Mouse (Mus musculus) forebrain, embryonic 14.5 days (tissue): ENCODE measurements at regions not wholly inside any gene's neighbourhood (a gene's known extent, or its start where the extent isn't known, plus 50 kb on each side); places are given as distances from the start of the nearest gene placed in this dataset.
"Not testable (repeated sequence)": the region's sequence is repeated elsewhere in the genome, so short reads cannot be mapped to it uniquely, and the experiment has no call there.

Source experiments
- ATAC-seq: fragments of 200-750 bp; cut with Nextera tagmentation; 2 replicates; pipeline ENCODE4 v1.8.0; 2017; ENCODE audit warnings: mild to moderate bottlenecking, moderate library complexity
- DNase-seq: peaks from one replicate; pipeline ENCODE4 v3.0.0-alpha.2; 2015; ENCODE audit warnings: low spot score
- H3K27ac ChIP-seq: fragments of 300-500 bp; sonication (generic); 2 replicates; pipeline ENCODE4 v1.5.1; 2014; ENCODE audit warnings: low read depth, mild to moderate bottlenecking, control low read depth, low read length, moderate library complexity
- H3K27me3 ChIP-seq: fragments of 300-500 bp; sonication (generic); replicated peaks from 2 replicates; pipeline ENCODE4 v1.6.1; 2014; ENCODE audit warnings: low read length, control low read depth, mixed read lengths; ENCODE audit not compliant: control insufficient read depth, insufficient read depth
- H3K36me3 ChIP-seq: fragments of 300-500 bp; sonication (generic); 2 replicates; pipeline ENCODE4 v1.6.1; 2014; ENCODE audit warnings: low read length, control low read depth; ENCODE audit not compliant: control insufficient read depth, insufficient read depth
- H3K4me1 ChIP-seq: fragments of 300-500 bp; sonication (generic); 2 replicates; pipeline ENCODE4 v1.6.1; 2014; ENCODE audit warnings: antibody characterized with exemption, low read length, control low read depth; ENCODE audit not compliant: control insufficient read depth, insufficient read depth
- H3K4me2 ChIP-seq: fragments of 300-500 bp; sonication (generic); 2 replicates; pipeline ENCODE4 v1.6.1; 2014; ENCODE audit warnings: mild to moderate bottlenecking, control low read depth, low read length
- H3K4me3 ChIP-seq: fragments of 300-500 bp; sonication (generic); 2 replicates; pipeline ENCODE4 v1.5.1; 2014; ENCODE audit warnings: low read depth, low read length, control low read depth
- H3K9ac ChIP-seq: fragments of 300-500 bp; sonication (generic); 2 replicates; pipeline ENCODE4 v1.6.1; 2014; ENCODE audit warnings: mild to moderate bottlenecking, low read length, control low read depth, moderate library complexity
- H3K9me3 ChIP-seq: fragments of 300-500 bp; sonication (generic); replicated peaks from 2 replicates; pipeline ENCODE4 v1.6.1; 2016; ENCODE audit warnings: low read length, control low read depth, mixed read lengths; ENCODE audit not compliant: control insufficient read depth
- WGBS: fragments of 180-500 bp; shearing (Covaris S2); extraction: QIAGEN DNeasy Blood & Tissue Kit; methylation state at CpG from one replicate; pipeline ENCODE4 v1.1.7; 2014; 5-methylcytosine and 5-hydroxymethylcytosine counted together

GRCm38 (mm10) chr8:103644845-103645244, 456.6 kb upstream of the Cdh5 start:
- no peak overlapping the region for H3K9ac ChIP-seq
- H3K36me3 ChIP-seq, result no peaks in the 10 kb centered on the region
- 93% methylated on average over 3 of the region's 3 CpGs for WGBS
- H3K27me3 ChIP-seq, result no peaks in the 10 kb centered on the region
- H3K4me3 ChIP-seq, result no peak overlapping the region
- no peaks in the 10 kb centered on the region; the same call in 1 of the 2 replicates for H3K4me1 ChIP-seq
- ATAC-seq, result no peak
- H3K4me2 ChIP-seq, result no peak overlapping the region
- no peak overlapping the region for H3K27ac ChIP-seq
- no peaks in the 10 kb centered on the region for H3K9me3 ChIP-seq
- no peak for DNase-seq

- 93% methylated on average over 1 of the region's 1 CpGs for WGBS
- H3K9me3 ChIP-seq, result no peaks in the 10 kb centered on the region
- no peaks in the 10 kb centered on the region for H3K4me1 ChIP-seq
- no peak for ATAC-seq
- no peak overlapping the region for H3K9ac ChIP-seq
- no peak overlapping the region for H3K4me3 ChIP-seq
- no peak overlapping the region for H3K4me2 ChIP-seq
- no peaks in the 10 kb centered on the region for H3K27me3 ChIP-seq
- H3K27ac ChIP-seq, result no peak overlapping the region
- no peak for DNase-seq
- no peaks in the 10 kb centered on the region for H3K36me3 ChIP-seq
Observed at GRCm38 (mm10) chr8:103664796-103665195, 436.6 kb upstream of the Cdh5 start.

GRCm38 (mm10) chr8:103686233-103686632, 415.2 kb upstream of the Cdh5 start:
- not testable (repeated sequence) for H3K9me3 ChIP-seq, H3K27ac ChIP-seq, H3K9ac ChIP-seq, DNase-seq, H3K4me2 ChIP-seq, H3K4me1 ChIP-seq, H3K36me3 ChIP-seq, ATAC-seq, H3K27me3 ChIP-seq, H3K4me3 ChIP-seq
- 88% methylated on average over 5 of the region's 5 CpGs for WGBS

GRCm38 (mm10) chr8:103690438-103690837, 411.0 kb upstream of the Cdh5 start:
- Histone ChIP-seq H3K9ac (no peak overlapping the region), H3K9me3 (no peaks in the 10 kb centered on the region), H3K4me2 (no peak overlapping the region), H3K27me3 (no peaks in the 10 kb centered on the region), H3K36me3 (no peaks in the 10 kb centered on the region), H3K4me1 (no peaks in the 10 kb centered on the region), H3K27ac (no peak overlapping the region), H3K4me3 (no peak overlapping the region)
- DNase-seq (no peak), ATAC-seq (no peak)
- 90% methylated on average over 1 of the region's 1 CpGs for WGBS

- Histone ChIP-seq H3K9ac (no peak overlapping the region), H3K4me3 (no peak overlapping the region), H3K9me3 (no peaks in the 10 kb centered on the region; the same call in 1 of the 2 replicates), H3K36me3 (no peaks in the 10 kb centered on the region), H3K4me1 (no peaks in the 10 kb centered on the region), H3K4me2 (no peak overlapping the region), H3K27ac (no peak overlapping the region), H3K27me3 (no peaks in the 10 kb centered on the region)
- no peak for ATAC-seq
- 94% methylated on average over 8 of the region's 8 CpGs for WGBS
- no peak for DNase-seq
Observed at GRCm38 (mm10) chr8:103693531-103693930, 407.9 kb upstream of the Cdh5 start.

GRCm38 (mm10) chr8:103694331-103694891, 407.0 kb upstream of the Cdh5 start:
- no peaks in the 10 kb centered on the region for H3K4me1 ChIP-seq
- no peak overlapping the region for H3K27ac ChIP-seq
- no peaks in the 10 kb centered on the region for H3K27me3 ChIP-seq
- H3K9me3 ChIP-seq, result no peaks in the 10 kb centered on the region; the same call in 1 of the 2 replicates
- no peak overlapping the region for H3K4me3 ChIP-seq
- H3K4me2 ChIP-seq, result no peak overlapping the region
- ATAC-seq, result no peak
- H3K9ac ChIP-seq, result no peak overlapping the region
- WGBS, result 91% methylated on average over 7 of the region's 7 CpGs
- no peak for DNase-seq
- no peaks in the 10 kb centered on the region for H3K36me3 ChIP-seq

GRCm38 (mm10) chr8:103699016-103699520, 402.4 kb upstream of the Cdh5 start:
- DNase-seq (no peak), ATAC-seq (no peak)
- H3K4me3 ChIP-seq, result no peak overlapping the region
- no peak overlapping the region for H3K4me2 ChIP-seq
- no peaks in the 10 kb centered on the region for H3K4me1 ChIP-seq
- no peaks in the 10 kb centered on the region for H3K27me3 ChIP-seq
- no peaks in the 10 kb centered on the region; the same call in 1 of the 2 replicates for H3K9me3 ChIP-seq
- H3K27ac ChIP-seq, result no peak overlapping the region
- H3K36me3 ChIP-seq, result no peaks in the 10 kb centered on the region
- H3K9ac ChIP-seq, result no peak overlapping the region
- 91% methylated on average over 1 of the region's 1 CpGs for WGBS

- DNase-seq (no peak), ATAC-seq (no peak)
- 70% methylated on average over 2 of the region's 2 CpGs for WGBS
- Histone ChIP-seq H3K4me3 (no peak overlapping the region), H3K4me2 (no peak overlapping the region), H3K27me3 (no peaks in the 10 kb centered on the region), H3K4me1 (no peaks in the 10 kb centered on the region), H3K9ac (no peak overlapping the region), H3K27ac (no peak overlapping the region), H3K36me3 (no peaks in the 10 kb centered on the region), H3K9me3 (no peaks in the 10 kb centered on the region; the same call in 1 of the 2 replicates)
Observed at GRCm38 (mm10) chr8:103702236-103702635, 399.2 kb upstream of the Cdh5 start.

- no peaks in the 10 kb centered on the region; the same call in 1 of the 2 replicates for H3K9me3 ChIP-seq
- H3K27me3 ChIP-seq, result no peaks in the 10 kb centered on the region
- no peak overlapping the region for H3K9ac ChIP-seq
- 75% methylated on average over 2 of the region's 2 CpGs for WGBS
- ATAC-seq (no peak), DNase-seq (no peak)
- no peaks in the 10 kb centered on the region for H3K36me3 ChIP-seq
- H3K4me3 ChIP-seq, result no peak overlapping the region
- no peaks in the 10 kb centered on the region for H3K4me1 ChIP-seq
- no peak overlapping the region for H3K4me2 ChIP-seq
- no peak overlapping the region for H3K27ac ChIP-seq
Observed at GRCm38 (mm10) chr8:103706084-103706483, 395.3 kb upstream of the Cdh5 start.
